Mouse (Mus musculus) skeletal muscle tissue, adult 2 months (tissue): Measurements from ENCODE around the gene Gm10322.
A peak's percentile ranks its signal among the peaks of the same experiment; 100 is the strongest.

Experiments
- DNase-seq: peaks from one replicate; pipeline ENCODE4 v3.0.0-alpha.2; 2012; ENCODE audit warnings: low read depth, low spot score

Gene Gm10322

DNA sequence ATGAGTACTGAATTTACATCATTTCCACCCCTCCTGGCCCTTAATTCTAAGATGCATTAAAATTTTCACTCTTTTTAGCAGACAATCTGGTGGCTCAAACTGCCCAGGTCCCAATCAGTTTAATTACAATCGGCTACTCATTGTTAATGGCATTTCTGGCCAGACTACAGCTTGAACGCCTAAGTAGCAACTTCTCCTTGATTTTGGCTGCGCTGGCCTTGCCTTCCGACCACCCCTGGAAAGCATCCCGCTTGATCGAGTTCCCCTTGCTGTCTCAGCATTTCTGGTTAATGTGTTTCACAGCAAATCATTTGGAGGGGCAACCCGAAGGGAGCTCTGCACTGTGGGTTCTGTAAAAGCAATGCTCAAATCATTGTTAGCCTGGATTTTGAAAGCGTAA lies 13.8 kb upstream of the Gm10322 start:
- no peak for DNase-seq

DNA sequence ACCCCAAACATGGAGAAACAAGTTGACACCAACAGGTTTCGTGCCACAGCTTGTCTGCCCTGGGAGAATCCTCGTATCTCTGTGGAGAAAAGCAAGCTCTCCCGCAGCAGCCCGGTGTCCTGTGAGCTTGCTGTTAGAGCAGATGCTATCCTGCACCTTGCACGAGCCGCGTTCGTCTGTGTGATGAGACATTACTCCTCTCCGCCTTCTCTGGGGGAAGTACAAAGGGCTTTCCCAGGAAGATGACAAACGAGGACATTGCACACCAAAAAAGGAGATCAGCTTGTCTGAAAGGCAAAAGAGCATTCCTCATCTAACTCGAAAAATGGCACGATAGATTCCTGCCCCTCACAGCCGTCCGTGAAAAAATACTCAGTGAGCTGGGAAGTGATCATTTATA lies 13.0 kb upstream of the Gm10322 start:
- DNase-seq: no peak

DNA sequence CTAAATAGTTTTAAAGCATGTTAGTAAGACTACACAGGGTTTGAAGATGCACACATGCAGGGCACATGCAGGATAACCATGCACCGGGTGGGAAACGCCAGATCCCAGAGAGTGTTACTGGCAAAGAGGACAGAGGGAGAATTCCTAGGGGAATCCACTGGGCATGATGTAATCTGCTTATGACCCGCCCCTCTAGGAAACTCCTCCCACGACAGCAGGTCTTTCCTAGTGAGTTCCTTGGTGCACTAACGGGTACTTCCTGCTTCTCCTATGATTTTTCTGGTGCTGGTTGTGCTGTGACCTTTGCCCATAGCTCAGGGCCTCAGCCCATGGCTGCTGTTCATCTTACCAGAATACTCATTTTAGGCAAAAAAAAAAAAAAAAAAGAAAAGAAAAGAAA lies 12.0 kb upstream of the Gm10322 start:
- DNase-seq: no peak

DNA sequence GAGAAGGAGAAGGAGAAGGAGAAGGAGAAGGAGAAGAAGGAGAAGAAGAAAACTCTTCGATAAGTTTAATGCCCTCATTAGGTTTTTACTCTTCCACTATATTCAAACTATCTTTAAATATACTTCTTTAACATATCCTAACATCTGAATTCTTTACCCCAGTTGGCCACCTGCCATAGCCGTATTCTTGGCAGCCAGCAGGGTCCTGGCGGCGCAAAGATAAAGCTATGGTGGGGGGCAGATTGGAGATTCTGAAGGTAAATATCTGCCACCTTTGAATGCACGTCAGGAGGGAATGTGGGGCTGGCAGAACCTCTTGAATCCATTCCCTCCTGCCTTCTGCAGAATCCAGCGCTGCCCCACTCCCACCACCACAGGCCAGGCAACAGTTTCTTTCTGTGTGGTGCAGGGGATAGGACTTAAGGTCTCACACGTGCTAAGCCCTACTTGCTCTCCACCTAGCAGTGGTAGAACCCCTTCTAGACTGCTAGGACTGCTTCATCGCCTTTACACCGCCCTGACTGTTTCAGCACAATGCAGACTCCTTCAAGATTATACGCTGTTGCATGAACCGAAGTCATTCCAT lies 10.9 kb upstream of the Gm10322 start:
- DNase-seq: no peak

DNA sequence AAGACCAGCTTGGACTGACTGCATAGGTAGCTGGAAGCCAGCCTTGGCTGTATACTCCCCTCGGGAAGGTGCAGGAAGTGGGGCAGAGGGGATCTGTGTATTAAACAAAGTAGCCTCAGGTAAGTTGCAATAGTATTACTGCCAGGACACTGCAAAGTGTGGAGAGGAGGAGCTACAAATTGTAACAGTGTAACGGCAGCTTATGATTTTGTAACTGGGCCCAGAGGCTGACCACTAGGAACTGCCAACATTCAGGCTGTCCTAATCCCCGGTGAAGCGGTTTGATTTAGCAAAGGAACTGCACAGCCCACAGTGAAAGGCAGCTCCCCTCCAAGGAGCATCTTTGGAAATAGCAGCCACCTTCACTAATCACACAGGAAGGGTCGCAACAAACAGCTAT lies 2.6 kb upstream of the Gm10322 start:
- DNase-seq: peak; percentile 37

DNA sequence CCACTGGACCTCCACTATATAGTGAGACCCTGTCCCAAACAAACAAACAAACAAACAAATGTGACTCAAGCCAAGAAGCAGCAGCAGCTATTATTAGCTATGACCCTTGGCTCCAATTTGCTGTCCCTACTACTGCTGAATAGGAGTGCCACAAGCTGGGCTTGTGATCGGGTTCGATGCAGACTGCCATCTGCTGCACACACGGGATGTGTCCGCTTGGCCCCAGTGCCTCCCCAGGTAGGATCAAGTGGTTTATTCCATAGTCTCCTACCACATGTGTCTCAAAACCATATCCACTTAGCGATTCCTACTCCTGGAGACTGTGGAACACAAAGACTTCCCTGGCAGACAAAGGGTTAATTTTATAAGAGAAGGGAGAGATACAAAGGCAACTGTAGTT lies 1.7 kb upstream of the Gm10322 start:
- DNase-seq: no peak

DNA sequence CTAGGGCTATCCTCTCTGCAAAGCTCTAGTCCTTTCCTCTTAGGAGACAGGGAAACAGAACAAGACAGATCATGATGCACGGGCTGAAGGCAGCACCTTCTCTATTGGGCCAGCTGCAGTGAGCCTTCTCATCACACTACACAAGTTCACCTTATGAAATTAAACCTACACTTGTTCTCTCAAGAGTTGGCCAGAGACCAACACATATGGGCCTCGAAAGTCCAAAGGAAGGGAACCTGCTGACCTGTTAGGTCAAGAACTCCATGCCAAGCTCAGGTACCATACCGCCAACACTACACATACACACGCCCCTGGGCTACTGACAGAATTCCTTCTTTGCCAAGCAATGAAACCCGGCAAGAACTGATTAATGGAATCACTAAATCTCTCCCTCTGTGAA lies 452 bp upstream of the Gm10322 start:
- DNase-seq: no peak

DNA sequence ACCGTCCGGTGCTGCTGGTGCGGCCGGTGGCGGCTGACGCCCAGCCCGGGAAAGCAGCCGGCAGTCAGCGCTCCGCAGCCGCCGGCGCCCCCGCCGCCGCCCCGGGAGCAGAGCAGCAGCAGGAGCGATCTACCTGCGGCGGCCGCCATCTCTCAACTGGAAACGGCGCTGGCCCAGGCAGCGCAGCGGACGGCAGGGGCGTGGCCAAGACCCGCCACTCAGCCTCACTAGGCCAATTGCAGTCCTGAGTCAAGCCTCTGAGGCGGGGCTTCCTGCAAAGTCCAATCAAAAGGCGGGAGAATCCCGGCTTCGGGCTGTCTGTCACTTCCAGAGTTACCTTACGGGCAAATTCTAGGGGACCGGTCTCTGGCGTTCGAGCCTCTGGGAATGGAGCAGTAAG lies 659 bp downstream of the Gm10322 start, which contains the start of gene Mcu:
Mcu (minus strand) TSS at position 171 of the 400 bp plus-strand sequence.
- DNase-seq: peak; percentile 95

DNA sequence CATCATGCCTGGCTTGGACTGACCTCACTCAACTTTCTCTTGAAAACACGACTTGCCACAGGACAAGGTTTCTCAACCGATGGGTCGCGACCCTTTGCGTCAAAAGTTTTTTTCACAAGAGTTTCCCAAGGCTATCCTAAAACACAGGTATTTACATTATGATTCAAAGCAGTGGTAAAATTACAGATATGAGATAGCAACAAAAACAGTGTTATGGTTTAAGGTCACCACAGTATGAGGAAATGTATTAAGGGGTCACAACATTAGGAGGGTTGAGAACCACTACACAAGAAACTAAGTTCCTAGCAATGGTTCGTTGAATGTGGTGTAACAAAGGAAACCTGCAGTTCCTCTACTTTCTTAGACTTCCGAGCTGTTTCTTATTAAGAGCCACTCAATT lies 1.9 kb downstream of the Gm10322 start:
- DNase-seq: no peak

DNA sequence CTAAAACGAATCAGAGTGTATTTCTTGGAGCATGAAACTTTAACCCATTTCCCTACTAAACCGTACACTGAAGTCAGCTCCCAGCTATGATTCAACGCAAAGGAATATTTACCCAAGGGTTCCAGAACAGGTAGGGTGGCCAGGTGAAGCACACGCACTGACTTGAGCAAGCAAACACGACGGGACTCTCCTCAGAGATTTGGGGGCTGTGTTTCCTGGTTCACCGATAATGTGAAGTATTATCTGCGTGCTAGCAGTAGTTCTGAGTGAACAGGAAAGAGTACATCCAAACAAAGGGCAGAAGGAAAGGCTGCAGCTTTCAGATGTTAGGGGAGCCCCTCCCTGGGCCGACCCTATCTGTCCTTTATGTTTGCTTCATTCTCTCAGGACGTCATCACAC lies 5.5 kb downstream of the Gm10322 start:
- DNase-seq: no peak

DNA sequence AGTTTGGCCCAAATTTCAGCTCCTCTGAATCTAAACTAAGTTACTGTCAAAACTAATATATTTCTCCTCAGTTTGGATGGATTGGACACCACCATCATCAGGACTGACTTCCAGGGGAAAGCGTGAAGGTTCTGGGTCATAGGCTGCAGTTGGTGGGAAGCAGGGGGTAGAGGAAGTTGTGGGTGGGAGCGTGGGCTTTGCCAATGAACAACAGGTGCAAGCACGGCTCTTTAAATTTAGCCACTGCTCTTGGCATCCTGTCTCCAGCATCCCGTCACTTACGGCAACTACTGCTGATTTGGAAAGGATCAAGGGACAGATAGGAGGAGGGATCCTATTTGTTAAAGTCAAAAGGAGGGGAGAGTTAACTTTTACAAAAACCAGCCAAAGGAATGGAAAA lies 7.6 kb downstream of the Gm10322 start:
- DNase-seq: peak; percentile 58

DNA sequence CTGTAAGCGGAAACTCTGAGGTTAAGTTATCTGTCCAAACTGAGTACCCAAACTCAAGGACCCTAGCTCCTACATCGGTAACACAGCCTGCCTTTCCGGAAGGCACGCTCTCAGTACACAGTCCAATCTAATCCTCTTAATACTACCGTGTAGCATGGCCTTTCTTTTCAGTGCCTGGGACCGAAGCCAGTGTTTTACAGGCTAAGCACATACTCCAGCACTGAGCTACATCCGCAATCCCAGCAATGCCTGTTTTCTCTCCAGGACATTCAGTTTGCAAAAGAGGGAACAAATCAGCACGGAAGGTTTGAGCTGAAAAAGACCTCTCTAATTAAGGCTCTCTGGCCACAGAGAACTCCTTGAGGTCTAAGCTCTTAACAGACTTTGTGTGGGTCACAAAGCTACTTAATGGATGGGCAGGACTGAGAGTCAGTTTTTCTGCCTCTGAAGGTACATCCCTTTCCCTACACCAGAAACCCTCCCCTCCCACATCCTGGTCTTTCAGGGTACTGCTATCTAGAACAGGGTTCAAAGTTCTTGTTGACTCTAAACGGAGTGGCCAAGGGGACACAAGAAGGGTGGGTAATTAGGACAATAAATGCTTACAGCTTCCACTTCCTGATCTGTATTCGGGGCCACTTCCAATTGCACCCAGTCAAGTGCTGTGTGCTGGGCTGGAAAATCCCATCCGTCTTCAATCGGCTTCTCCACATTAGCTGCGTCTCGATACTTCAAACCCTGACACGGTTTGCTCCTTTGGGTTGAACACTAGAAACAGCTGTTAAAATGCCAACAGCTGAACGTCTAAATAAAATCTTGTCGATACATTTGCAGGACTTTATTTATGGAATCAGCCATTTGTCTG lies 13.0 kb downstream of the Gm10322 start:
- DNase-seq: no peak

DNA sequence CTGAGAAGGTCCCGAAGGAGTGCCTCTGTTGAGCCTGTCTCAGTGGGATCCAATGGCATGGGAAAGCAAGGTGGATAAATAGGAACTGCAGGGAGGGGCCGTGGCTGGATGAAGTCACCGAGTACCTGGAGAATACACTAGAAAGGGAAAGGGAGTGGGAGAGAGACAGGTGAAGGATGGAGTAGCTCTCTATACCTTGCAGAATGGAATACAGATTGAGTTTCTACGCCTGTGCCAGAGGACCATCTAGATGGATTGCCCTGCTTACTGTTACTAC lies 13.6 kb downstream of the Gm10322 start:
- DNase-seq: no peak

DNA sequence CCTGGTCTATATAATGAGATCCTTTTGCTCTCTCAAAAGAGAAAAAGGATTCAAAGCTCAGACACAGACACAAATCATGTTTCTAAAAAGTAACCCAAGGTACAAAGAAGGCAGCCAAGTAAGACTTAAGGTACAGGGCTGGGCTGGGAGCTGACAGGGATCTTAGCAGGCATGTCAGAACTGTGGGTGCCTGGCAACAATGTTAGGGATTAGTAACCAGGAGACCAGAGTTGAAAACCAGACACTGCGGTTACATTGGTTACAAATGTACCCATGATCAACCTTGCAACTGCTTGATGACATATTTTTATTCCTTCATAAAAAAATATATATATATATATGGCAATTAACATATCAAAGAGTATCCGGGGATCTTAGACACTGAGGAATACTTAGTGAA lies 20.2 kb downstream of the Gm10322 start:
- no peak for DNase-seq

DNA sequence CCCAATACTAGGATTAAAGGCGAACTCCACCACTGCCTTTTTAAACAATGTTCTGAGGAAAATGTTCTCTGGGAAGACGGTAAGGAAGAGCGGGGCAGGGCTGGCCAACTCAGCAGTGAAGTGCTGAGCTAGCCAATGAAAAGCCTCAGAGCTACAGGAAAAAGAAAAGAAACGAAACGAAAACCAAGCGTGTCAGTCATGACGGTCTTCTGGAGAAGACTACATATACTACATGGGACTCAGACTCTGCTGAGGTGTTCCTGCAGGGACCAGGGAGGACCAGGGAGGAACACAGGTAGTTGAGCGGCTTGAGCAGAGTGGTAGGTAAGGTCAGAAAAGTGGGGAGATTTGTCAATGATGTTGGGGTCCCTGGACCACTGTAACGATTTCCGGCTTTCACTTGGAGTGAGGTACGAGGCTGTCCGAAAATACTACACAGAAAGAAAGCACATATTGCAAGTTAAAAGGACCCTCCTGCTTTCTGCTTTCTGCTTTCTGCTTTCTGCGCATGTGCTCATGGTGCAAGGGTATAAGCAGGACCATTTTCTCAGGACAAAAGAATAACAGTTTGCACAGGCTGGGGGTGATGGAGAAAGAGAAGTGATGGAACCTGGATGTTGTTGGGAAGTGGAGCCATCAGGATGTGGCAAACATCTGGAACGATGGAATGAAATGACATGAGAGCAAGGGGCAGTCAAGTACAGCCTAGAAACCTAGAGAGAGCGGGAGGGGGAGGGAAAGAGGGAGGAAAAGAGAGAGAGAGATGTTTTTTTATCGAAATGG lies 21.1 kb downstream of the Gm10322 start:
- DNase-seq: peak; percentile 54

DNA sequence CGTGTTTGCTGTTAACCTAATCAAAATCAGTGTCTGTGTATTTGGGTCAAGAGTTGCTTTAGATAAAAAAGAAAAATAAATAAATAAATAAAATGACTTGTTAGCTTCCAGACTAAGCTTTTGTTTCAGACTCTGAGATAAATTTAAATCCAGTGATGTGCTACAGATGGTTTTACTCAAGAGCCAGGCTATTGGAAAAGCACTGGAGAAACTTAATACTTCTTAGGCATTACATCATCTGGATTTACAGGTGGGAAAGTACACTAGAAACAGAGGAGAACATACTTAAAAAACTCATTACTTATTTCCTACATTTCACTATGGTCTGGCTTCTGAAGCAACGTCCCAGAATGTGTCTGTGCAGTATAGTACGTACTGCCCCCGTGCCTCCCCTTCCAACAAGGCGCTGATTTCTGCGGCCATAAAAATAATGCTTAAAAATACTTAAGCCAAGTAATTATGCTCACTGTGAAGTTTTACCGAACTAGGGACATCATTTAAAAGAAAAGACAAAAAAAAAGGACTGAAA lies 21.8 kb downstream of the Gm10322 start:
- DNase-seq: no peak

DNA sequence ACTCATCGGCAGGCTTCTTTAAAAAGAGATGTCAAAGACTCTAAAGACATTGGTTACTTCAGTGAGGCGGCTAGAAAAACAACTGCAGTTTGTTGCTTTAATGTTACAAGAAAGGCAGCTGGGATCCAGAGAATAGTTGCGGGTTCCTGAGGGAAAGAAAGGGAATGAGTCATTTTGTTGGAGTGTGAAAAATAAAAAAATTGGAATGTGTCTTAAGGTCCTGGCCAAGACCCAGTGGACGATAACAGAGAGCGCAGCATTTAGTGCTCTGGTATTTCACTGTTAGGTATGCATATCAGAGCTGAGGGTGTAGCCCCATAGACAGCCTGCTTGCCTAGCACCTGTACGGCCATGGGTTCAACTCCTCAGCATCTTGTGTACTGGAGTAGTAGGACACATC lies 22.7 kb downstream of the Gm10322 start:
- peak; percentile 27 for DNase-seq

DNA sequence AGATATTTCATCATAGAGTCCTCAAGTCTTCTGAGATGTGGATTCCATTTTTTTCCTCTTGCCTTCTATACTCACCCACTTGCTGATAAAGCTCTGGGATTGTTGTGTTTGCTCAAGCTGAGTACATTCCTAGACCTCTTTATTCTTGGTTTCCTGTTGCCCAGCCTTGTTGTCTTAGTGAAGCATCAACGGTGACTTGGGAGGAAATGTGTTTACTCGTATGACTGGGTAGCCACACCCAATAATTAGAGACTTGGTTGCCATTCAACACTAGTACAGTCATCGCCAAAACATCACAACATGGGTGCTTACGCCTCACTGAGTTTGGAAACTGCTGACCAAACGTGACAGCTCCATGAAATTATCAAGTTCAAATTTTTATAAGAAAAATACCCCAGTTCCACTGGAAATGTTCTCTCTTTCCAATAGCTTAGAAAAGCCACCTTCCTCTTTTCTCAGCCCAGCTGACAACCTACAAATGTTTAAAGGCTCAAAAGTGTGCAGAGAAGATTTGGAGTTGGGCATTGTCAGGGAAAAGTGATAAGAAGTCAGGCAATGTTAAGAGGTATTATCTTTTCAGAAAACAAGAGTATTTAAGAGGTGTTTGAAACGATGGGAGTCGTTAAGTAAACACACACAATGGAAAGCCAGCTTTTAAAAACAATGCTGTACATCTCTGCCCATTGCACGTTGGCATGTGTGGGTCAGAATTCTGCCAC lies 27.0 kb downstream of the Gm10322 start:
- peak; percentile 45 for DNase-seq

DNA sequence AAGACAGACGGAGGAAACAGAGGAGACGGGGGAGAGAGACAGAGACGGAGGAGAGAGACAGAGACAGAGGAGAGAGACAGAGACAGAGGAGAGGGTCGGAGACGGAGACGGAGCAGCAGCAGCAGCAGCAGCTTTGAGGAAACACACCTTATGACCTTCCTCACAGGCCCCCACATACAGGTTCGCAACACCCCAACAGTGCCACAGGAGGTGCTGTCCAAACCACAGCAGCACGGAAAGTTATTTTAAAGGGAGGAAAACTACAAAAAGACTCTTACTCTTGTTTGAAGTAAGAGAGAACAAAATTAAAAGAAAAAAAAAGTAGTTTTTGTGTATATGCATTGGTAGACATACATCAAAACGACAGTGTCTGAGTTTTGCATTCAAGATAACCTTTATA lies 27.8 kb downstream of the Gm10322 start:
- no peak for DNase-seq

DNA sequence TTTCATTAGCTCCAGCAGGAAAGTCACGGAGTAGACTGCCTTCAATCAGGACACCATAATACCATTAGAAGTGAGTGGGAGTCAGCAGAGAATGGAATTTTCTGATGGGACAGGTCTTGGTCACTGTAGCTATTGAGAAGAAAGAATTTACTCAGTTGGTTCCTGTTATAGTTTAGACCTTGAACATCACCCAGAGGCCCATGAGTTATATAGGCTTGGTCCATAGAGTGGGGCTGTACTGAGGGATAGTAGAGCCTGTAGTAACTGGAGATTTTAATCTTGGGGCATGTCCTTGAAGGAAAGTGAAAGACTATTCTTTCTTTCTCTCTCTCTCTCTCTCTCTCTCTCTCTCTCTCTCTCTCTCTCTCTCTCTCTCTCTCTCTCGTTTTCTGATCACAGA lies 28.8 kb downstream of the Gm10322 start:
- DNase-seq: no peak

DNA sequence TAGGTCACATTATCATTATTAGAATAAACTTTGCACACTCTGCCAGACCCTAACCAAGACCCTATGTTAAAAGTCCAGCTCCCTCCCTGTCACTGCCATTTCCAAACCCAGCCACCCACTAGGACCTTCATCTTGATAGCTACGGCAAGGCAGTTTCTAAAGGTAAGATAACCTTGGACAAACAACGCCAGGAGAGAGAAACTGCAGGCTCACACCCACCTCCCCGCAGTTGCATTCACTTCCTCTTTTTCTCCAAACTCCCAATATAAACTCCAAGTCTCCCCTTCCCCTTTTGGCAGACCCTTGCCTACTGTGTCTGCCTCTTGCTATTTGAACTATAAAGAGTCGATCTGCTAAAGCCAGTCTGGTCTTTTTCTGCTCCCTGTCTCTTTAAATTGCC lies 29.3 kb downstream of the Gm10322 start:
- DNase-seq: no peak

DNA sequence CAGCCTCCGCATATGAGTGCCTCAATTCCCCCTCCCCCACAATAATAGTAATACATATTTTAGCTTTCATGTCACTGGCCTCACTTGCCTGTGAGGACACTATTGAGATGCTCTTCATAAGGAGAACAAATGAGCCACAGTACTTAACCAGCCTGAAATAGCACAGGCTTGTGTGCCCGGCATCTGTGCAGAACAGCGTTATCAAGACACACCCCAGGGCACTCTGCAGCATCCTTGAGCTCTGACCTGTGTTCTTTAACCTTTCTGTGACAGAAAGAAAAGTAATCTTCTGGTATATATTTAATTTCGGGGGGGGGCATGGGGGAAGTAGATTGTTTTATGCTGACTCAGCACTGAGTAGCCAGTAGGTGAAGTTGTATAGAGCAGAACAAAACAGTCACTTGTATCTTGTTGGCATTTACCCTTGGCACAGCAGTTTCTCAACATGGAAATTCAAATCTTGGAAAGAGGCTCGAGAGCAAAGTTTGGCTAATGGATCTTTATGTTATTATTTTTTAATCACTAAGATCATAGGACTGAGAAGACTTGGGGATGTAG lies 31.0 kb downstream of the Gm10322 start:
- no peak for DNase-seq
